Mouse (Mus musculus) embryonic fibroblast, embryonic 13.5 days (primary cell): ENCODE data around the gene Mst1. TPM values are rescaled to one million over a fixed set of nuclear protein-coding genes. Genes with fewer than 3 reads are reported as not detected.

Experiments
- H3K27ac ChIP-seq: 2 replicates; pipeline ENCODE4 v1.5.1; 2012; ENCODE audit warnings: low read length, control low read depth, inconsistent platforms; ENCODE audit not compliant: insufficient read depth
- H3K4me1 ChIP-seq: 2 replicates; pipeline ENCODE4 v1.6.1; 2011; ENCODE audit warnings: low read length; ENCODE audit not compliant: control insufficient read depth, insufficient read depth
- H3K4me3 ChIP-seq: 2 replicates; pipeline ENCODE4 v1.5.1; 2011; ENCODE audit warnings: mild to moderate bottlenecking, control low read depth, low read length; ENCODE audit not compliant: insufficient read depth
- CTCF ChIP-seq: IDR thresholded peaks from 2 replicates; pipeline ENCODE4 v1.5.1; 2011; ENCODE audit warnings: mild to moderate bottlenecking, control low read depth, low read length, moderate library complexity, borderline replicate concordance; ENCODE audit not compliant: insufficient read depth
- POLR2A ChIP-seq: IDR thresholded peaks from 2 replicates; pipeline ENCODE4 v1.6.1; 2011; ENCODE audit warnings: low read depth, mild to moderate bottlenecking, control low read depth, low read length, moderate library complexity
- polyA plus RNA-seq: library from polyadenylated mRNA; stranded (reverse); fragments of >200 nt; gene quantifications from 2 replicates; pipeline ENCODE4 v1.2.4, GENCODE M21; 2011; ENCODE audit warnings: low read depth; ENCODE audit not compliant: missing spikeins, insufficient read length

Gene Mst1
- polyA plus RNA-seq, 1 experiment = not detected

GRCm38 (mm10) chr9:108110160-108110559 is 29.9 kb downstream of the Mst1 start:
- Histone ChIP-seq H3K4me3 (no peak overlapping the region), H3K27ac (no peak overlapping the region), H3K4me1 (no peaks in the 10 kb centered on the region)
- no peak for TF ChIP-seq CTCF
- no peak for TF ChIP-seq POLR2A

DNA sequence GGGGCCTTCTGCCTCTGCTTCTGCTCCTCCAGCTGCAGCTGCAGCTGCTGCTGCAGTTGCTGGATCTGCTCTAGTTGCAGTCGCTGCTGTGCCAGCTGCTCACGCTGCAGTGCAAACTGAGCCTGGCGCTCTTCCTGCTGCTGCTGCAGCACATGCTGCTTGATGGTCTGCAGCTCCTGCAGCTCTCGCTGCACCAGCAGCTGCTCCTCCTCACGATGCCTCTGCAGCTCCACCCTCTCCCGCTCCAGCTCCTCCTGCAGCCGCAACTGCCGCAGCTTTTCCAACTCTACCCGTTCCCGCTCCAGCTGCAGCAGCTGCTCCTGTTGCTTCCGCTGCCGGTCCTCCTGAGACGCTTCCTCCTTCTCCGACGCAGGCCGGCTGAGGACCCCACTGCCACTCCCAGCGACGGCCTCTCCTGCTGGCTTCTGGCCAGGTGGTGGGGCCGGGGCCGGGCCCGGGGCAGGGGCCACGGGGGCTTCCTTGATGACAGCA is 30.9 kb downstream of the Mst1 start:
- Histone ChIP-seq H3K4me1 (no peaks in the 10 kb centered on the region), H3K4me3 (no peak overlapping the region)
- TF ChIP-seq CTCF = no peak
- no peak for TF ChIP-seq POLR2A

DNA sequence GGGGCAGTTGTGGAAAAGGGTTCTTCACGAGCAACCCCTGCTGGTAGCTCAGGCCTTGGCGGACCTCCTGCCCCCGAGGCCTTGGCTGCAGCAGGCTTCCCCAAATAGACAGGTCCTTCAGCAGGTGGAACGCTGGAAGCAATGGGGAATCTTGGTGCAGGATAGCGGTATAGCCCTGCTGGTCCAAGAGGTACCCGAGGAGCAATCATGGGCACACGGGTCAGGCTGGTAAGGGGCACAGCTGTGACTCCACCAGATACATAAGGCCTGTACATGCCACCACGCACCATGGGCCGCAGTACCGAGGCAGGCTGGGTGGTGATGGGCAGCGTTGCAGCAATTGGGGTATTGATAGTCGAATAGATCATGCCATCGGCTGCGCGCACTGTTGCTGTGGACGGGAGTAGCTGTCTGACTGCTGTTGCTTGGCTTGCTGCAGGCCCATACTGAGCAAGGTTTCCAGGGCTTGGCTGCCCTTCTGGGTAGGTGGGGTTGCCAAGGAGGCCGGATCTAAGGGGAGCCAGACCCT is 31.4 kb downstream of the Mst1 start:
- no peaks in the 10 kb centered on the region for H3K4me1 ChIP-seq
- no peak overlapping the region for H3K27ac ChIP-seq
- H3K4me3 ChIP-seq = no peak overlapping the region
- no peak for TF ChIP-seq POLR2A
- no peak for TF ChIP-seq CTCF

More for the DNA sequence above, 30.9 kb downstream of the Mst1 start:
- no peak overlapping the region for H3K27ac ChIP-seq

DNA sequence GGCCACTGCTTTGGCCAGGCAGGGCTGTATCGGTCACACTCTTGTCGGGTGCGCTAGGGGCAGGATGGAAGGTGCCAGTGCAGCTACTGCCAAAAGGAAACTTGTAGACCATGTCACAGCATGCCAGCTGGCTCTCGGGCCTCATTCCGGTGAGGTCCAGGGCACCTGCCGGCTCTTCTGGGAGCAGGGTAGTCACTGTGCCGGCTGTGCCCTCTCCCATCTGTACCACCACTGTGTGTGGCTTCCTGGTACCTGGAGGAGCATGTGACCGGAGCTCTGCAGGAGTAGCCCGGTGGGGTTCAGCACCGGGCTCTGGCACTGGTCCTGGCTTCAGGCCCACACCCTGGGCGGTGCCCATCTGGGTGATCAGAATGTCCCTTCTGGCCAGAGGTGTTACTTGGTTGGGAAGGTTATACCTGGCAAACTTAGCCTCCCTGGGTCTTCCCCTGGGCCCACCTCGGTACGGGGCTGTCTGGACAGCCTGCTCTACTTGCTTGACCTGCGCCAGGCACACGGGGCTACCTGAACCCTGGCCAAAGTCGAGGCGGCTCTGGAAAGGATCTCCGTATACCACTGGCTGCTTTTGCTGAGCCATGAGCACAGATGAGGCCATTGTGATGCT is 32.6 kb downstream of the Mst1 start:
- no peaks in the 10 kb centered on the region for H3K4me1 ChIP-seq
- no peak overlapping the region for H3K27ac ChIP-seq
- H3K4me3 ChIP-seq = no peak overlapping the region
- no peak for TF ChIP-seq POLR2A
- TF ChIP-seq CTCF = no peak

DNA sequence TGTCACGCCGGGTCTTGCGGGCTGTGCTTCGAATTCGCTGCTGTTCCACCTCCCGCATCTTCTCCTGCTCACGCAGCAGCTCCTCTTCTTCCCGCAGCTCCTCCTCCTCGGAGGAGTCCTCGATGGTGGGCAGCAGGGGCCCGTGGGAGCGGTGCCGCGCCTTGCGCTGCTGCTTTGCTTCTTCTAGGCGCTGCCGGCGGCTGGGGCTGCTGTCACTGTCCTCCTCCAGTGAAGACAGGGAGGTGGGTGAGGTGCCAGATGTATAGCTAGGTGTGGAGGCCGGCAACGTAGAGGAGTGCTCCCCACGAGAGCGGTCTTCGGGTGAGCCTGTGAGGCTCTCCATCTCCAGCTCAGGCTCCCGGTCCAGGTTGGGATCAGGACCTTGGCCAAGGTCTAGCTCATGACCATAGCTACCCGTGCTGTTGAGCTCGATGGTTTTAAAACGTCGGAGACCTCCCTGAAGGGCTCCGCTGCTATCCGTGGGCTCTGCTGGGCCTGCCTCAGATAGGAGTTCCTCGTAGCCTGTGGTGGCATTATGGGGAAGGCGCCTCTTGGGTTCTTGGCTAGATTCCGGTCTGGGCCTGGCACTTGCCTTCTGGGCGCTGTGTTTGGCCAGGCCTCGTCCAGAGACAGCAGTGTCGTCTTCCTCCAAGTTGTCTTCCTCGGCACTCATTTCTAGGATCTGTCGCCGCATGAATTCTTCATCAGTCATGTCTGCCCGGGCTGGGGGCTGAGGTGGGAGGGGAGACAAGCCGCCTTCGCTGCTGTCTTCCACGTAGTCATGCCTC is 35.2 kb downstream of the Mst1 start:
- Histone ChIP-seq H3K4me3 (no peak overlapping the region), H3K4me1 (peaks cover 4% of the 10 kb centered on the region), H3K27ac (no peak overlapping the region)
- TF ChIP-seq POLR2A (no peak), CTCF (no peak)

- no peak for TF ChIP-seq POLR2A
- H3K27ac ChIP-seq = no peak overlapping the region
- H3K4me3 ChIP-seq = no peak overlapping the region
- H3K4me1 ChIP-seq = peaks cover 4% of the 10 kb centered on the region
Measured at GRCm38 (mm10) chr9:108117143-108117542, 36.9 kb downstream of the Mst1 start.

DNA sequence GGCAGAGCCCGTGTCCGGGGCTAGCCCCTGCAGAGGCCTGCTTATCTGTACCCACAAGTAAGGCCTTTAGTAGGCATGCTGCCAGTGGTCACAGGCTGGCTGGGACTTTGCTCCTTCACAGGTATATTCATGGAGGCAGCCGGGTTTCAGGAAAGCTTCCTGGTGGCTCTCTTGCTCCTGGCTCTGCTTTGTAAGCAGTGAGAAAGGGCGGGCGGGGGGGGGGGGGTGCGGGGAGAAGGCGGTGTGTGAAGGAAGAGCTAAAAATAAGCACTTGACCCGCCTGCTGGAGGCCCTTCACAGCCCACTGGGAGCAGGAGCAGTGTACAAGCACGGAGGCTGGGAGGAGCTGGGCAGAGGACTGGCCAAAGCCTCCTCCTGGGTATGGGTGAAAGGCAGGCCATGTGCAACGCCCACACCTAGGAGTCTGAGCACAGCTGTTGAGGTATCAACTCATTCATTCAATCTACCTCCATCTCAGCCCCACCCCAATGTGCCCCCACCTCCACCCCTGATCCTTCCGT is 39.7 kb downstream of the Mst1 start:
- Histone ChIP-seq H3K27ac (peak overlapping the region; percentile 32), H3K4me3 (no peak overlapping the region), H3K4me1 (peaks cover 4% of the 10 kb centered on the region)
- TF ChIP-seq CTCF (no peak), POLR2A (no peak)

GRCm38 (mm10) chr9:108120671-108121070 is 40.4 kb downstream of the Mst1 start:
- Histone ChIP-seq H3K4me1 (peaks cover 4% of the 10 kb centered on the region), H3K27ac (peak overlapping the region; percentile 32), H3K4me3 (no peak overlapping the region)
- TF ChIP-seq CTCF (no peak), POLR2A (no peak)

DNA sequence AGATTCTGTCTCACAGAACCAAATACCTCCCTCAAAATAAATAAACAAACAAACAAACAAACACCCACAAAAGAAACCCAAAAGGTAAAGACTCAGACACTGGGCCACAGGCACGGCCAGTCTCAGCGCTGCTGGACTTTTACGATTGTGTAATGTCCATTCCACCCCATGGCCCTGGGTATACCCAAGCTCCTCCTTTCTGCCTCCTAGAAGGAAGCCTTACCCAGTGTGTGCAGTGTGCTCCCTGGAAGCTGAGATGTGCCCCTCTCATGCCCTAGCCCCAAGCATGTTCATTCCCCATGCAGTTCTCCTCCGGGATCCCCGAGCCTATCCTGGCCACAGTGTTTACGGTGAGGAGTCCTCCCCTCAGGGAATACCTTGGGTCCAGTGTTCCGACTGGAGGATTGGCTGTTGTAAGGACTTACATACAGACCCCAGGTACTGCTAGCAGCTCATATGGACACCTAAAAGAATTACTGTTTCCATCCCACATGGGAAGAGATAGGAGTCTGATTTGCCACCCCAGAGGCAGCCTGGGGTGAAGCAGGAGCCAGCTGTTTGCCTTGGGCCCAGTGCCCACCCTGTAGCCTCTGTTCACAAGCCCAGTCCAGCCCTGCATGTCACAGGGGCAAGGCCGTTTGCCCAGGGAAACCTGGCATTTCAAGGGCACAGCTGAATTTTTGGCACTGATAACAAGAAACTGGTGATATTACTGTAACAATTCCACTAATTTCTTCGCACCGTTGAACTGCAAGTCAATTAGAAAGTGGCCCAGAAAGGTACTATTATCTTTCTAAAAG is 41.1 kb downstream of the Mst1 start:
- H3K4me1 ChIP-seq = peaks cover 4% of the 10 kb centered on the region
- H3K27ac ChIP-seq = no peak overlapping the region
- H3K4me3 ChIP-seq = no peak overlapping the region
- TF ChIP-seq CTCF = no peak
- TF ChIP-seq POLR2A = no peak
